Mouse (Mus musculus) c-Kit-positive CD71-positive TER-119-negative erythroid progenitor cells, embryonic 14.5 days (primary cell): Measurements from ENCODE around the gene Pafah2.
"Not testable (repeated sequence)": the region's sequence is repeated elsewhere in the genome, so short reads cannot be mapped to it uniquely, and the experiment has no call there.

Experiments
- DNase-seq: peaks from one replicate; pipeline ENCODE4 v3.0.0-alpha.2; 2013; ENCODE audit warnings: low read depth

Gene Pafah2

GRCm38 (mm10) chr4:134373295-134373694, 22.8 kb upstream of the Pafah2 start:
- no peak for DNase-seq

GRCm38 (mm10) chr4:134374306-134374705, 21.8 kb upstream of the Pafah2 start:
- DNase-seq = no peak

GRCm38 (mm10) chr4:134378089-134378615, 18.0 kb upstream of the Pafah2 start:
- DNase-seq = no peak

GRCm38 (mm10) chr4:134379510-134379909, 16.6 kb upstream of the Pafah2 start:
- DNase-seq = no peak

DNA sequence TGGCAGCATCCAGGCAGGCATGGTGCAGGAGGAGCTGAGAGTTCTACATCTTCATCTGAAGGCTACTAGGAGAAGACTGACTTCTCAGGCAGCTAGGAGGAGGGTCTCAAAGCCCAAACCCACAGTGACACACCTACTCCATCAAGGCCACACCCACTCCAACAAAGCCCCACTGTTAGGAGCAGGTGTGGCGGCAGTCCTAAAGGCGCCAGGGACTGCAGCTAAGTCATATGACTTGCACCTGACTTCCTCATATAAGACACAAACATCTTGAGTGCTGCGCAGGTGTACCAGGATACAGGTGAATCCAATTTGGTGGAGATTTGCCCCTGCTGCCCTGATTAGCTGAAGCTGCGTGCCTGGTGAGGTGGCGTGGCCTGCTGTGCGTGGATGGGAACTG, 12.4 kb upstream of the Pafah2 start, which contains the start of gene Extl1:
Extl1 (minus strand) TSS at position 101 of the 400 bp plus-strand sequence.
- not testable (repeated sequence) for DNase-seq

DNA sequence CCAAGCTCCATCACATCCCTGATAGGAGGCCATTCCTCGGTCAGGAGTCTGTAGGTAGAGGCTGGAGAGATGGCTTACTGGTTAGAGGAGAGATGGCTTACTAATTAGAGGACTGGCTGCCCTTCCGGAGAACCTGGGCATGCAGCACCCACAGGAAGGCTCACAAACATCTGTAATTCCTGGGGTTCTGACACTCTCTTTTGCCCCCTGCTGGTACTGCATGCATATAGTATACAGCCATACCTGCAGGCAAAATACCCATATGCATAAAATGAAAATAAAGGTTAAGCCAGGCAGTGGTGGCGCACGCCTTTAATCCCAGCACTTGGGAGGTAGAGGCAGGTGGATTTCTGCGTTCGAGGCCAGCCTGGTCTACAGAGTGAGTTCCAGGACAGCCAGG, 8.9 kb upstream of the Pafah2 start:
- DNase-seq = no peak

DNA sequence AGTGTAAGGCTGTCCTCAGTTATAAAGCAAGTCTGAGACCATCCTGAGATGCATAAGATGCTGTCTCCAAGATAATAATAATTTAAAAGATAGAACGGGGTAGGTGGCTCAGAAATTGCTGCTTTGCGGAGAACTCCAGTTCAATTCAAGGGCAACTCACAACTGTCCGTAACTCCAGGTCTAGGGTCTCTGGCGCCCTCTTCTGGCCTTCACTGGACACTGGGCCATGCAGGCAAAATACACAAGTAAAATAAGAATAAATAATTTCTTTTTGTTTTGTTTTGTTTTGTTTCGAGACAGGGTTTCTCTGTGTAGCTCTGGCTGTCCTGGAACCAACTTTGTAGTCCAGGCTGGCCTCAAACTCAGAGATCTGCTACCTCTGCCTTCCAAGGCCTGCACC, 7.7 kb upstream of the Pafah2 start:
- no peak for DNase-seq

DNA sequence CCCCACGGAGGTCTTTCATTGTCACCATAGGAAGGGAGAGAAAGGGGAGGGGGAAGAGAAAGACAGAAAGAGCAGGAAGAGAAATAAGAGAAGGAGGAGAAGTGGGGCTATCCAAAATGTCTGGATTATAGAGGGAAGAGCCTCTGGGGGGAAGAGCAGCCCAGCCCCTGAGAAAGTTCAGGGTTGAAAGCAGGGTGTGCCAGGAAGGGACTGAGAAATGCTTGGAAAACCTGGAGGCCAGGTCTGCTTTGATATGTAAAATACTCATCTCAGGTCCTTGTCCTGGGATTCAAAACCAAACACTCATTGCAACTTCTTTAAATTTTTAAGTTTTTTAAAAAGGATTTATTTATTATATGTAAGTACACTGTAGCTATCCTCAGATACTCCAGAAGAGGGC, 4.5 kb upstream of the Pafah2 start:
- no peak for DNase-seq

GRCm38 (mm10) chr4:134392595-134392994, 3.5 kb upstream of the Pafah2 start:
- DNase-seq = no peak

DNA sequence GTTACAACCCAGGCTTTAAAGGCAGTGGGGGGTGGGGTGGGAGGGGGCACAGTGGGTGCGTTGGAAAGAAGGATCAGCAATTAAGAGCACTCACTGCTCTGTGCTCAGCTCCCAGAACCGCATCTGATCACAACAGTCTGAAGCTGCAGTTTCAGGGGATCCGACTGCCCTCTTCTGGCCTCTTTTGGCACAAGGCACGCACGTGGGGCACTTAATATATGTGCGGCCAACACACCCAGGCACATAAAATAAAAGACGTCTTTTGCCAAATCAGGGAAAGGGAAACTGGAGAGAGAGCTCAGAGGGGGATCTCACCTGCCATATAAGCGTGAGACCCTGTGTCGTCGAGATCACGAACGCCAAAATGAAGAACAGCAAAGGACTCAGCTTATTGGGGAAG, 3.1 kb upstream of the Pafah2 start:
- DNase-seq = no peak

DNA sequence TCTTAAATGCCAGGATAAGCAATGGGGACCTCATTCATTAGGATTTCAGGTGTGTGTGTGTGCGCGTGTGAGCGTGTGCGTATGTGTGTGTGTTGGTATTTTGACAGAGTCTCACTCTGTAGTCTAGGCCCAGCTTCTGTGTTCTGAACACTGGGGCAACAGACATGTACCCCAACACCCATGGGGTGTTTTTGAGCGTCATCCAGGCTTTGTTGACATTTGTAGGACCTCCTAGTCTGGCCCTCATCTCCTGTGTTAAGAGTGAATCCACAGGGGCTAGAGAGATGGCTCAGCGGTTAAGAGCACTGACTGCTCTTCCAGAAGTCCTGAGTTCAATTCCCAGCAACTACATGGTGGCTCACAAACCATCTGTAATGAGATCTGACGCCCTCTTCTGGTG, 978 bp upstream of the Pafah2 start:
- DNase-seq = no peak

DNA sequence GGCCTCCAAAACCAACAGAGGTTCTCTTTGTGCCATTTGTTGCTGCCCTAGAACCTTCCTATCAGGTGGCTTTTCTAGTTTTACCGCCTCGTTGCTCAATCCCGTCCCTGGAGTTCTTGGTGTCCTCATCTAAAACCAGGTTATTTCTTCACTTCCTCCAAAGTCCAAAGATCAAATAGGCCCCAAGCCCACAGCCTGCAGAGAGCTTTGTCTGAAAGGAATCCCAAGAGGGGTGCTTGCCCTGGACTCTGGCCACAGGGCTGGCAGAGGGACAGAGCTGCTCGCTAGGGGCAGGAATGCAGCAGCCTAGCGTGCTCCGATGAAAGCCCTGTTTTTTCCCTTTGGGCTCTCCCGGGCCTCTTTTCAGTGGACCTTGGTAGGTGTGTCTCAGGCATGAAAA, 1.0 kb downstream of the Pafah2 start:
- no peak for DNase-seq

GRCm38 (mm10) chr4:134397732-134398131, 1.6 kb downstream of the Pafah2 start:
- no peak for DNase-seq

GRCm38 (mm10) chr4:134400206-134400605, 4.1 kb downstream of the Pafah2 start:
- no peak for DNase-seq

GRCm38 (mm10) chr4:134401181-134401661, 5.1 kb downstream of the Pafah2 start:
- no peak for DNase-seq

- DNase-seq = no peak
These were observed 5.9 kb downstream of the Pafah2 start for GRCm38 (mm10) chr4:134401856-134402570.

DNA sequence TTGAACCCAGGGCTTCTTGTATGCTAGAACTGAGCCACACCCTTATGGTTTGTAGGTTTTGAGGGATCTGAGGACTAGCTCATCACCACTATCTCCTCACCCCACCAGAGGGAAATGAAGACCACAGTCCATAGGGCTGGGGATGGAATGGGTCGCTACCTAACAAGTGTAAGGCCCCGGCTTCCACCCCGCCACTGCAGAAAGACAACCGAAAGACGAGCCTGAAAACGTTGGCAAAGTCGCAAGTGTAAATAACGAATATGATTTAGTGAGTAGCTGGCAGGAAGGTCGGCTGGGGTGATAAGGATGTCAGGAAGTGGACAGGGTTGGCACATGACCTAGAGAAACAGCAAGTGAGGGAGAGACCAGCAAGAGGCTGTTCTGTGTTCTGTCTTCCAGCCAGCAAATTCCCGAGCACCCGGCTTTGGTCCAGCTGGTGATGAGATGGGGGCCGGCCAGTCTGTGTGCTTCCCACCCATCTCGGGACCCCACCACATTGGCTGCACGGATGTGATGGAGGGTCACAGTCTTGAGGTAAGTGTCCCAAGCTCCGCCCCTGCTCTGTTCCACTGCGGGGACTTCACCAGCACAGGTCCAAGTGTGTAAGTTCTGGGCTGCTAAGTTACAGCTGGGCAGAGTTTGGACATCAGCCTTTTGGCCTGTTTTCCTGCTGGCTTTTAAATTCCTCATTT, 6.6 kb downstream of the Pafah2 start:
- no peak for DNase-seq

DNA sequence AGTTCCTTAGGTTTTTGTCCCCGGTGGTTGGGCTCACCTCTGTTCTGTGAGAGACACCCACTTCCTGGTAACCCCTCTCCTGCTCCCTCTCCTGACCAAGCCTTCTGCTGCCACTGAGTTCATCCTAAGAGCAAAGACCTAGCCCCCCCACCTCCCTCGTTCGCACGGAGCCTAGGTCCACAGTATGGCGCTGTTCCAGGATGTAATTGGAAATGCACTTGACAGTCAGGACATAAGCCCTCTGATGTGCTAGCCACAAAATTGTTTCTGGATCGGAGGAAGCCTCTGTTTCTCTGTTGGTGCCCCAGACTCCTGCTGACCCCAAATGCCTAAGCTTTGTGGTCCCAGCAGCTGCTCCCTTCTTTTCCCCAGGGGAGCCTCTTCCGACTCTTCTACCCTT, 7.6 kb downstream of the Pafah2 start:
- no peak for DNase-seq

- no peak for DNase-seq
These were observed 13.2 kb downstream of the Pafah2 start for GRCm38 (mm10) chr4:134409286-134409685.

- DNase-seq = no peak
These were observed 20.1 kb downstream of the Pafah2 start for GRCm38 (mm10) chr4:134416177-134416576.

DNA sequence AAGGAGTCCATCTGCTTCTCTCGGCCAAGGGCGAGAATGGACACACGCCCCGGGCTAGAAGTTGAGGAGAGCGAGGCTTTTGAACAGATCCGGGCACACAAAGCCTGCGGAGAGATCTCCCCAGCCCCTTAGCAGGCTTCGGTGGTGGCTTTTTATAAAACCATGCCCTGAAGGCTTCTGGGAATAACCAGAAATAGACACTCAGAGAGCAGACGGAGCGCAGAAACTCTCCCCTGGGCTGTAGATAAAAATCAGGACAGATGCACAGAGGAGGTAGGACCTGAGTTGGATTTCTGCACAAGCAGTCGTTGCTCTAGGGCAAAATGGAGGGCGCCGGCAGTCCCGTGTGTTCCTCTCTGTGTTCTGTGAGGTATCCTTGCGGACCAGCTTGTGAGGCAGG, 20.5 kb downstream of the Pafah2 start:
- DNase-seq = no peak

GRCm38 (mm10) chr4:134417111-134417510, 21.0 kb downstream of the Pafah2 start:
- no peak for DNase-seq

- DNase-seq = no peak
These were observed 25.9 kb downstream of the Pafah2 start for GRCm38 (mm10) chr4:134421971-134422370.
